Mouse (Mus musculus): Measurements from ENCODE around the gene Actr3. TPM values are rescaled to one million over a fixed set of nuclear protein-coding genes. Genes with fewer than 3 reads are reported as not detected.
"Not testable (repeated sequence)": the region's sequence is repeated elsewhere in the genome, so short reads cannot be mapped to it uniquely, and the experiment has no call there.

Actr3 gene
- polyA plus RNA-seq, 1 experiment: 45.9 TPM

- no peak for DNase-seq (ENCODE audit: low read depth)
These were observed 3.3 kb upstream of the Actr3 start for GRCm38 (mm10) chr1:125438826-125439225.

- DNase-seq (ENCODE audit: low read depth): no peak
These were observed 2.4 kb upstream of the Actr3 start for GRCm38 (mm10) chr1:125437927-125438326.

DNA sequence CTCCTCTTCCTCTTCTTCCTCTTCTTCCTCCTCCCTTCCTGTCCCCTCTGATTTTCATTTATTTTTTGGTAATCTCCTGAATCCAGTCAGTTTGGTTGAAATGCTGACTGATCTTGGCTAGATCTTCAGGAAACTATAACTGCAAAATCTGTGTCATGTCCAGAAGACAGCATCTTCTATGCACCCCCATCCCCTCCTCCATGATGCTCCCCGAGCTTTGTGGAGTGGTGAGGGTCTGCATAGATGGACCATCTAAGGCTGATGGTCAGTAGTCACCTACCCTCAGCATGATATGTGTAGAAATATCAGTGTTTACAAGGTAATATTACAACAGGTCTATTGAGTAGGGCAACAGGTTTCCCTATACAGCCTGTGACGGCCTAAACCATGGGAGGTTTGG is 1.6 kb upstream of the Actr3 start:
- no peak for DNase-seq (ENCODE audit: low read depth)

GRCm38 (mm10) chr1:125435018-125435368 is 534 bp downstream of the Actr3 start:
- no peak for DNase-seq (ENCODE audit: low read depth)

DNA sequence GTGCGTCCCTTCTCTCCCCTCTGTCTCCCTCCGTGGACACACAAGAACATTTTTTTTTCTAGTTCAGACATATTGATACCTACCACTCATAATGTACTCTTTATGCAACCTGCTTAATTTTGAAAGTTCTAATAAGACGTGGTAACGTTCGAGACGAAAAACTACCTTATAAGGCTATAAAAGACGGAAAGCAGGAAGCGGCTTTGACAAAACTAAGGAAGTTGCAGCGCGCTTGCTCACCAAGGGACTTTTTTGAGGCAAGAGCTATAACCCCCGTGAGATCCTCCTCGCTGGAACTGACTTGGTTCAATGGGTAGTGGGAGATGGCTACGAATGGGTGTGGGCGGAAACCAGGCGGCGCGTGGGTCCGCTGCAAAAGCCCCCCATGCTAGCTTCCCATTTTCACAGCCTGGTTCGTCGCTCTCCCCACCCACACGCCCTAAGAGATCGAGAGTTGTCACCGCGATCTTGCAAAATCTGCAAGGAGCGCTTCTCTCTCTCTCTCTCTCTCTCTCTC is 984 bp downstream of the Actr3 start:
- DNase-seq (ENCODE audit: low read depth): no peak

- no peak for DNase-seq (ENCODE audit: low read depth)
These were observed 4.2 kb downstream of the Actr3 start for GRCm38 (mm10) chr1:125431286-125431685.

GRCm38 (mm10) chr1:125430737-125431136 is 4.8 kb downstream of the Actr3 start:
- DNase-seq (ENCODE audit: low read depth): no peak

DNA sequence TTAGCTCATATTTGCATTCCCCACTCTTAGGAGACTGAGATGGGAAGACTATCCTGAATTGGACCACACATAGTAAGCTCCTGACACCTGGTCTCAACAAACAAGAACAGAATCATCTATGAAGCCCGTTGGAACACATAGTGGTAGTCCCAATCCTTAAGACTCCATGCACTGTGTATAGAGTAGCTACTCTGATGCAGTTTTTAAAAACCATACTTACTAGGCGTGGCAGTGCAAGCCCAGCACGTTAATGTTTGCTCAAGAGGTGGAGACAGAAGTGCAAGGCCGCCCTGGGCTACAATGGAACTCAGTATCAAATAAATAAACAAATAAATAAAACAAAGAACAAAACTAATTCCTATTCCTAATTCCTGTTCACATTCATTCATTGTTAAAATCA is 5.5 kb downstream of the Actr3 start:
- no peak for DNase-seq (ENCODE audit: low read depth)

GRCm38 (mm10) chr1:125428315-125428714 is 7.2 kb downstream of the Actr3 start:
- no peak for DNase-seq (ENCODE audit: low read depth)

DNA sequence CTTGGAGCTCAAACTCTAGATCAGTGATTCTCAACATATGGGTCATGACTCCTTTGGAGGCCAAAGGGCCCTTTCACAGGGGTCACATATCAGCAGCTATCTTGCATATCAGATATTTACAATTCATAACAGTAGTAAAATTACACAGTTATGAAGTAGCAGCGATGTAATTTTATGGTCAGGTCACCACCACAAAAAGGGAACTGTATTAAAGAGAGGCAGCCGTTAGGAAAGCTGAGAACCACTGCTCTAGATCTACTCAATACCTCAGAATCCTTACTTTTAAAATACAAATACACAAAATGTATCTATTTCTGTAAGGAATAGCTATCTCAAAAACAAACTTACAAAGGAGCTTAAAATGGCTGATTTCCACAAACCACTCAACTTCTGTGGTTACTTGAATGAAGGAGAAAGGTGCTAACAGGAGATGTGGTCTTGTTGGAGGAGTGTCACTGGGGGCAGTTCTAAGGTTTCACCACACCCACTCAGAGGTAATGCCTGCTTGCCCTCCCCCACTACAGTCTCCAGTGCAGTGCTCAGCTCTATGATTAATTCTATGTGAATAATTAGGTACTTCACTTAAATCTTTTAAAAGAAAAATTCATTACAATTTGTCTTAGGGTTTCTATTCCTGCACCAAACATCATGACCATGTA is 9.0 kb downstream of the Actr3 start:
- DNase-seq (ENCODE audit: low read depth): no peak

DNA sequence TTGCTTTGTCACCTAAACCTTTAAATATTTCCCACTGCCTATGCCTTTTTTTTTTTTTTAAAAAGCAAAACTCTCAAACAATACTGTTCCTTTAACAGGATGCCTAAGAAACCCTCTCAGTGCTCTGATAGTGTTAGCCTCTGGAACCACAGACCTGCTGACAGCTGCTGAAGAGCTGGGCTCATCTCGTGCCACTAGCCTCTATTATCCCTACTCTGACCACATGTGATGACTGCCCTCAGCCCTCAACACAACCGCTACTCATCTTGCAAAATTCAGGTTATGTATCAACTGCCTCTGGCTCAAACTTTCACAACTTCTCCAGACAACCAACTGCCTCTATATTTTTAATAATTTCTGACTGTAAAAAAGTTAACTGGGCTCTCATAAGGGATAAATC is 15.6 kb downstream of the Actr3 start:
- DNase-seq (ENCODE audit: low read depth): no peak

- DNase-seq (ENCODE audit: low read depth): no peak
These were observed 16.8 kb downstream of the Actr3 start for GRCm38 (mm10) chr1:125418732-125419131.

DNA sequence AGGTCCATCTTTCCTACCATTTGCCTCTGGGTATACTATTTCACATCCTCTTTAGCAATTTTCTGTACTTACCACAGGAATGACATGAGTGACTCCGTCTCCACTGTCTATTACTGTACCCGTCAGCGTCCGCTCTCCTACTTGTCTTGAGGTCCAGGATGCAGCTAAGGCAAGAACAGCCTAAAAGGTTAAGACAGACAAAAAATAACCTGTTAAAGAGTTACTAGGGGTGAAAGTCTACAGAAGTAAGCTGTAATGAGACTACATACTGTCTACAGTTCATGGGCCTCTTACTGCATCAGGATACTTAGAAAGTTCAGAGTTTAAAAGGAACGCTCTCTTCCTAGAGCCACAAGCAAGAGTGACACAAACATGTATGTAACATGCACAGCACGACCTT is 28.3 kb downstream of the Actr3 start:
- DNase-seq (ENCODE audit: low read depth): no peak

DNA sequence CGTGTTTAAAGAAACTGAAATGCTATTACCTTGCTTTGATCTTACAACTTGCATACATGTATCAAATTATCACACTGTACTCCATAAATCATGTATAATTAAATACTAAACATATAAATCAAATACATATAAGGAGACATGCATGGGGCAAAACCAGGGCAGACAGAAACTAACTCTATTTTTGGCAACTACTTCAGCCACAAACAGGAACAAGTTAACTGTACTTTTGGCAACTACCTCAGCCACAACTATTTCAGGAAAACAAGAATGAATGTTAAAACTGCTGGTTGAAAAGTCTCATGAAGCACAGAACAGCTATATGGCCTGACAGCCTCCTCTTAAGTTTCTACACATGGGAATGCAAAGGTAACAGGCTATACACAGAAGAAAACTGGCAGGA is 40.1 kb downstream of the Actr3 start:
- no peak for DNase-seq (ENCODE audit: low read depth)

- DNase-seq (ENCODE audit: low read depth): not testable (repeated sequence)
These were observed 42.2 kb downstream of the Actr3 start for GRCm38 (mm10) chr1:125393324-125393723.

- not testable (repeated sequence) for DNase-seq (ENCODE audit: low read depth)
These were observed 45.3 kb downstream of the Actr3 start for GRCm38 (mm10) chr1:125390065-125390754.

DNA sequence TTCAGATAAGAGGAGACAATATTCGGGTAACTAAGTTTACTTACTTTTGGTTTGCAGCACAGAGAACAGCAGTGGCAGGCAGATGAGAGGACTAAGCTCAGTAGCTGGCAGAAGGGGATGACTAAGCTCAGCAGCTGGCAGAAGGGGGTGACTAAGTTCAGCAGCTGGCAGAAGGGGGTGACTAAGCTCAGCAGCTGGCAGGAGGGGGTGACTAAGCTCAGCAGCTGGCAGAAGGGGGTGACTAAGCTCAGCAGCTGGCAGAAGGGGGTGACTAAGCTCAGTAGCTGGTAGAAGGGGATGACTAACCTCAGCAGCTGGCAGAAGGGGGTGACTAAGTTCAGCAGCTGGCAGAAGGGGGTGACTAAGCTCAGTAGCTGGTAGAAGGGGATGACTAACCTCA is 45.9 kb downstream of the Actr3 start:
- DNase-seq (ENCODE audit: low read depth): not testable (repeated sequence)

DNA sequence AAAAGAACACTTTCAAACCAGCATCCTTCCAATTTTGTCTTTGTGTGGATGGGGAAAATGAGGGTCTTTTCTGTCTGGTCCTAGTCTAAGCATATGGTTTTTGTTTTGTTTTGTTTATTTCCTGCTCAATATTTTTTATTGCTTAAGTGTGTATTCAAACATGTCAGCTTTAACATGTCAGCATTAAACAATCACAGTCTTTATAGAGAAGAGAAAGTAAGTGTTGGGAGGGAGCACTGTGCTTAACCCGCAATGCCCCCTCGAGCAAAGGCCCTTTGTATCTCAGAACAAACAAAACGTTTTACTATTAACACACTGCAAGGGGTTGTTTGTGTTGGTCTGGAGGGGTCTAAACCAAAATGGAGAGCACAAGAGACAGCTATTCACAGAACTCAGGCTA is 47.2 kb downstream of the Actr3 start:
- no peak for DNase-seq (ENCODE audit: low read depth)

DNA sequence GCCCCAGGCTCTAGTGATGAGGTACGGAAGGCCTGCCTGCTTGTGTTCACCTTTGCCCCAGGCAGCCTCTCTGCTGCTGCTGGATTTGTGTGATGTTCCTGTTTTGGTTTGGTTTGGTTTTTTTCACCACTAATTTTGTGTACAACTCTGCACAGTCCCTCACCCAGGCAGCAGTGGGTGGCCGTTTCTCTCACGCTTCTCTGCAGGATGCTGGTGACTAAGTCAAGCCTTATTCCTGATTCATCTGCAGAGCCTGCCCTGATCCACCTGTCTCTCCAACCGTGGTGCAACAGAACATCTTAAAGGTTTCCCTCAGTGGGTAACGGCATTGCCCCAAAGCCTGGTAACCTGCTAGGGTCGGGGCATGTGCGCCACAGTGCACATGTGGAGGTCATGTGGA is 49.3 kb downstream of the Actr3 start:
- no peak for DNase-seq (ENCODE audit: low read depth)

GRCm38 (mm10) chr1:125382622-125383021 is 52.9 kb downstream of the Actr3 start:
- no peak for DNase-seq (ENCODE audit: low read depth)

DNA sequence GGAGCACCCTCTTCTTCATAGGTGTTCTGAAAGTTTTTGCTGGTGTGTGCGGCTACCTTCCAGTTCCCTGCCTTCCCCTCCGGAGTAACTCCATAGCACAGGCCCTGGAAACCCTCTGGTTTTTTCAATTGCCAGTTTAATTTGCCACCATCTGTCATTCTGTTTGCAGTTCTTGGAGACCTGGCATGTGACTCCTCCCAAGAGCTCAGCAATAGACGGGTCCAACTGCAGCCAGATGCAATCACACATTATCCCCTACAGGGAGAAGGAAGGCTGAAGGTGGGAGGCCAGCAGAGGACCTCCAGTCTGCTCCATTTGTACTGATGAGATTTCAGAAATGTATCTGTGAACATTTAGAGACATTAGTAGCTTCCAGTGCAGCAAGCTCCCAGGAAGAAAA is 56.6 kb downstream of the Actr3 start:
- DNase-seq (ENCODE audit: low read depth): no peak

DNA sequence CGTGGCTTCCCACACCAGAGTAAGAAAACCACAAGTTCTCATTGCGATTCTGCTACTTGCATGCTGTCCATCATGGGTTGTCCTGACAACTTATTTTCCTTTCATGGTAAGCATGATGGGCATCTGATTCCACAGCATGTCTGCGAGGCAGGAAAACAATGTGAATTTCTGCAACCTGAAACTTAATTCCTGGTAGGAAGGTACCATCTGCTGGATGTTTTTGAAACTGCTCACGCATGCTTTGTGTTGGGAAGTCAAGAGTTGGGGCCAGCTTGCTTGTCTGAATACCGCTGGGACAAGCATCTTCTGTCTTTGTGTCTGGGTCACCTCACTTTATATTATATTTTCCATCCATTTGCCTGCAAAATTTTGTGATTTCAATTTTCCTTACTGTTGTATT is 62.7 kb downstream of the Actr3 start:
- DNase-seq (ENCODE audit: low read depth): no peak

- DNase-seq (ENCODE audit: low read depth): no peak
These were observed 64.7 kb downstream of the Actr3 start for GRCm38 (mm10) chr1:125370779-125371178.

DNA sequence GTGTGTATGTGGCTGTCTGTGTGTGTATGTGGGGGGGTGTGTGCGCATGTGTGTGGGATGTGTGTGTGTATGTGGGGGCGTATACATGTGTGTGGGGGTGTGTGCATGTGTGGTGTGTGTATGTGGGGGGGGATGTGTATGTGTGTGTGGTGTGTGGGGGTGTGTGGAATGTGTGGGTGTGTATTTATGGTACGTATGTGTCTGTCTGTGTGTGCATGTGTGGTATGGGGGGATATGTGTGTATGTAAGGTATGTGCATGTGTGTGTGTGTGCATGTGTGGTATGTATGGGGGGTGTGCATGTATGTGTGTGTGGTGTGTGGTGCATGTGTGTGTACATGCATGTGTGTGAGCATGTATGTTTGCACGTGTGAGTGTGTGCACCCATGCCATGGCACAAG is 70.0 kb downstream of the Actr3 start:
- no peak for DNase-seq (ENCODE audit: low read depth)

All from gonadal fat pad, adult 2 months (tissue).